Mouse (Mus musculus): ENCODE results near the gene Mup16.
"Not testable (repeated sequence)": the region's sequence is repeated elsewhere in the genome, so short reads cannot be mapped to it uniquely, and the experiment has no call there.

Mup16 gene

GRCm38 (mm10) chr4:61519431-61519830 lies at the start of gene Mup16:
Mup16 (minus strand) TSS chr4:61519531.
- not testable (repeated sequence) for DNase-seq (ENCODE audit: low spot score in 2 of 2)

- DNase-seq (ENCODE audit: low spot score in 2 of 2), result peak; percentile 19 to 33
Measured at GRCm38 (mm10) chr4:61555887-61556286, 36.6 kb upstream of the Mup16 start.

Measured in right cerebral cortex, postnatal 10 days (tissue).